Mouse (Mus musculus): ENCODE results near the gene Cul5.

GRCm38 (mm10) chr9:53603384-53603783 lies 66.4 kb downstream of the Cul5 start:
- no peak for TF ChIP-seq CTCF (IDR thresholded peaks at IDR 0.05; ENCODE audit: extremely low read depth, insufficient read length, insufficient replicate concordance, low read depth, low read length)
- no peak for TF ChIP-seq POLR2A (IDR thresholded peaks at IDR 0.05; ENCODE audit: low read depth, low read length)

Measured in small intestine, adult 2 months (tissue).